Mouse (Mus musculus) olfactory bulb, adult 2 months (tissue): Measurements from ENCODE around the gene Diaph3. TPM values are rescaled to one million over a fixed set of nuclear protein-coding genes. Genes with fewer than 3 reads are reported as not detected.

ENCODE experiments used
- H3K27ac ChIP-seq: fragments of 200-500 bp; 2 replicates; pipeline ENCODE4 v1.5.1; 2012; ENCODE audit warnings: low read depth, low read length; ENCODE audit not compliant: insufficient read depth
- H3K4me1 ChIP-seq: fragments of 200-500 bp; 2 replicates; pipeline ENCODE4 v1.6.1; 2012; ENCODE audit warnings: low read length; ENCODE audit not compliant: control insufficient read depth, insufficient read depth
- H3K4me3 ChIP-seq: fragments of 200-500 bp; 2 replicates; pipeline ENCODE4 v1.5.1; 2012; ENCODE audit warnings: mild to moderate bottlenecking, low read depth, low read length, moderate library complexity; ENCODE audit not compliant: insufficient read depth
- CTCF ChIP-seq: fragments of 200-500 bp; IDR thresholded peaks from 2 replicates; pipeline ENCODE4 v1.5.1; 2012; ENCODE audit warnings: low read depth, mild to moderate bottlenecking, low read length, moderate library complexity; ENCODE audit not compliant: insufficient read depth
- POLR2A ChIP-seq: fragments of 200-500 bp; IDR thresholded peaks from 2 replicates; pipeline ENCODE4 v1.6.1; 2012; ENCODE audit warnings: mild to moderate bottlenecking, low read depth, low read length, moderate library complexity; ENCODE audit not compliant: insufficient read depth
- WGBS: fragments of 180-500 bp; shearing (Covaris S2); methylation state at CpG from one replicate; pipeline ENCODE4 v1.1.7; 2018; 5-methylcytosine and 5-hydroxymethylcytosine counted together
- polyA plus RNA-seq: library from polyadenylated mRNA; stranded (reverse); fragments of >200 nt; gene quantifications from 2 replicates; pipeline ENCODE4 v1.2.4, GENCODE M21; 2012; ENCODE audit warnings: low replicate concordance; ENCODE audit not compliant: missing spikeins, insufficient read depth, insufficient read length

Gene Diaph3
- polyA plus RNA-seq, 1 experiment: not detected

- TF ChIP-seq POLR2A: no peak
- TF ChIP-seq CTCF: no peak
- no peaks in the 10 kb centered on the region for H3K4me1 ChIP-seq
- 72% methylated on average over 2 of the region's 2 CpGs for whole genome bisulfite sequencing
These were observed 506.0 kb downstream of the Diaph3 start for GRCm38 (mm10) chr14:86635052-86635451.

GRCm38 (mm10) chr14:86633799-86634198, 507.2 kb downstream of the Diaph3 start:
- H3K4me3 ChIP-seq: no peak overlapping the region
- 72% methylated on average over 5 of the region's 5 CpGs for WGBS
- no peak for TF ChIP-seq POLR2A
- no peak overlapping the region for H3K27ac ChIP-seq
- H3K4me1 ChIP-seq: no peaks in the 10 kb centered on the region

More at GRCm38 (mm10) chr14:86635052-86635451, 506.0 kb downstream of the Diaph3 start:
- H3K27ac ChIP-seq: no peak overlapping the region
- no peak overlapping the region for H3K4me3 ChIP-seq

GRCm38 (mm10) chr14:86624816-86625425, 516.1 kb downstream of the Diaph3 start:
- Histone ChIP-seq H3K27ac (no peak overlapping the region), H3K4me1 (no peaks in the 10 kb centered on the region), H3K4me3 (no peak overlapping the region)
- WGBS: 81% methylated on average over 5 of the region's 5 CpGs
- no peak for TF ChIP-seq POLR2A
- no peak for TF ChIP-seq CTCF

- Histone ChIP-seq H3K4me1 (no peaks in the 10 kb centered on the region), H3K4me3 (no peak overlapping the region), H3K27ac (no peak overlapping the region)
- TF ChIP-seq POLR2A: no peak
- no peak for TF ChIP-seq CTCF
- WGBS: 71% methylated on average over 5 of the region's 5 CpGs
These were observed 521.4 kb downstream of the Diaph3 start for GRCm38 (mm10) chr14:86619637-86620036.
